Mouse (Mus musculus): ENCODE data around the gene Ccl4. TPM values are rescaled to one million over a fixed set of nuclear protein-coding genes. Genes with fewer than 3 reads are reported as not detected.

Ccl4 gene
- polyA plus RNA-seq, 1 experiment from 2014 or later: 3.5 TPM

DNA sequence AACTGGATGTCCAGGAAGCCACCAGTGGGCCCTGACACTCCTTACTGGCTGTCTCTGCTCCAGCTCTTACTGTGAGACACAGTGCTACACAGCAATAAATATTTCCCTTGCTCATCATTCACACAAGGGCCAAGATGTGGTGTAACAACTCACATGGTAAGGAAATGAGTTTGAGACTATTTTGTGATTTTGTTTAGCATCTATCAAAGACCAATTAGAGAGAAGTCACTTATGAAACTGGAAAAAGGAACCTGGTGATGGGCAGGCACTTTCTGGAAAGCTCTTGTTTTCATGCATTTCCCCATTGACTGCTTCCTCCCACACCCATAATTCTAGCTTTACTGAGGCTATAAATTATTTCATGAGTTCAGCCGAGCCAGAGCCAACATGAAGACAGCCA is 41.3 kb downstream of the Ccl4 start, which contains the start of gene Wfdc17:
TSS of gene Wfdc17 (plus strand) at position 287 of the 400 bp plus-strand sequence.
- no peak for DNase-seq
- no peak within 1 kb of the TSS for H3K4me3 ChIP-seq (replicated peaks; ENCODE audit: low read depth, low read length)
- H3K27me3 ChIP-seq (ENCODE audit: control insufficient read depth, insufficient read depth, low read length): no peaks in the 10 kb centered on the region
- H3K36me3 ChIP-seq (ENCODE audit: control insufficient read depth, insufficient read depth, low read length): no peaks in the 10 kb centered on the region
- 73% methylated on average over 1 of the region's 1 CpGs for WGBS
- H3K4me2 ChIP-seq (ENCODE audit: low read length): no peak within 1 kb of the TSS
- no peak within 1 kb of the TSS for H3K9ac ChIP-seq (replicated peaks; ENCODE audit: low read length)
- H3K4me1 ChIP-seq (ENCODE audit: control insufficient read depth, insufficient read depth, low read length): no peaks in the 10 kb centered on the region
- no peaks in the 10 kb centered on the region for H3K9me3 ChIP-seq (ENCODE audit: control insufficient read depth, low read length)
- ATAC-seq (ENCODE audit: low FRiP score, low TSS enrichment): no peak
- no peak within 1 kb of the TSS for H3K27ac ChIP-seq (replicated peaks; ENCODE audit: low read depth, low read length)

GRCm38 (mm10) chr11:83708715-83709114 is 46.3 kb downstream of the Ccl4 start, which contains the start of gene Wfdc18:
Gene Wfdc18 (plus strand): TSS chr11:83709015.
- Histone ChIP-seq H3K36me3 (ENCODE audit: control insufficient read depth, insufficient read depth, low read length) (no peaks in the 10 kb centered on the region), H3K27me3 (ENCODE audit: control insufficient read depth, insufficient read depth, low read length) (no peaks in the 10 kb centered on the region), H3K4me1 (ENCODE audit: control insufficient read depth, insufficient read depth, low read length) (no peaks in the 10 kb centered on the region), H3K9me3 (ENCODE audit: control insufficient read depth, low read length) (no peaks in the 10 kb centered on the region), H3K27ac (replicated peaks; ENCODE audit: low read depth, low read length) (no peak within 1 kb of the TSS), H3K4me3 (replicated peaks; ENCODE audit: low read depth, low read length) (no peak within 1 kb of the TSS), H3K9ac (replicated peaks; ENCODE audit: low read length) (no peak within 1 kb of the TSS), H3K4me2 (ENCODE audit: low read length) (no peak within 1 kb of the TSS)
- ATAC-seq (ENCODE audit: low FRiP score, low TSS enrichment) (no peak), DNase-seq (no peak)
- WGBS: 74% methylated on average over 4 of the region's 4 CpGs

GRCm38 (mm10) chr11:83709683-83710082 is 47.3 kb downstream of the Ccl4 start:
- ATAC-seq (ENCODE audit: low FRiP score, low TSS enrichment) (no peak), DNase-seq (no peak)
- Histone ChIP-seq H3K4me1 (ENCODE audit: control insufficient read depth, insufficient read depth, low read length) (no peaks in the 10 kb centered on the region), H3K4me2 (ENCODE audit: low read length) (no peak overlapping the region), H3K27me3 (ENCODE audit: control insufficient read depth, insufficient read depth, low read length) (no peaks in the 10 kb centered on the region), H3K27ac (replicated peaks; ENCODE audit: low read depth, low read length) (no peak overlapping the region), H3K9me3 (ENCODE audit: control insufficient read depth, low read length) (no peaks in the 10 kb centered on the region), H3K4me3 (replicated peaks; ENCODE audit: low read depth, low read length) (no peak overlapping the region), H3K9ac (replicated peaks; ENCODE audit: low read length) (no peak overlapping the region), H3K36me3 (ENCODE audit: control insufficient read depth, insufficient read depth, low read length) (no peaks in the 10 kb centered on the region)
- 94% methylated on average over 5 of the region's 5 CpGs for WGBS

- no peak overlapping the region for H3K27ac ChIP-seq (replicated peaks; ENCODE audit: low read depth, low read length)
- WGBS: 75% methylated on average over 1 of the region's 1 CpGs
- H3K27me3 ChIP-seq (ENCODE audit: control insufficient read depth, insufficient read depth, low read length): no peaks in the 10 kb centered on the region
- H3K4me3 ChIP-seq (replicated peaks; ENCODE audit: low read depth, low read length): no peak overlapping the region
- ATAC-seq (ENCODE audit: low FRiP score, low TSS enrichment) (no peak), DNase-seq (no peak)
- no peak overlapping the region for H3K4me2 ChIP-seq (ENCODE audit: low read length)
- H3K9me3 ChIP-seq (ENCODE audit: control insufficient read depth, low read length): no peaks in the 10 kb centered on the region
- H3K9ac ChIP-seq (replicated peaks; ENCODE audit: low read length): no peak overlapping the region
- H3K36me3 ChIP-seq (ENCODE audit: control insufficient read depth, insufficient read depth, low read length): no peaks in the 10 kb centered on the region
- no peaks in the 10 kb centered on the region for H3K4me1 ChIP-seq (ENCODE audit: control insufficient read depth, insufficient read depth, low read length)
Measured at GRCm38 (mm10) chr11:83712671-83713070, 50.3 kb downstream of the Ccl4 start.

- Histone ChIP-seq H3K27me3 (ENCODE audit: control insufficient read depth, insufficient read depth, low read length) (no peaks in the 10 kb centered on the region), H3K9ac (replicated peaks; ENCODE audit: low read length) (no peak overlapping the region), H3K4me1 (ENCODE audit: control insufficient read depth, insufficient read depth, low read length) (no peaks in the 10 kb centered on the region), H3K4me3 (replicated peaks; ENCODE audit: low read depth, low read length) (no peak overlapping the region), H3K4me2 (ENCODE audit: low read length) (no peak overlapping the region), H3K27ac (replicated peaks; ENCODE audit: low read depth, low read length) (no peak overlapping the region), H3K9me3 (ENCODE audit: control insufficient read depth, low read length) (no peaks in the 10 kb centered on the region), H3K36me3 (ENCODE audit: control insufficient read depth, insufficient read depth, low read length) (no peaks in the 10 kb centered on the region)
- no peak for ATAC-seq (ENCODE audit: low FRiP score, low TSS enrichment)
- no peak for DNase-seq
- WGBS: 89% methylated on average over 2 of the region's 2 CpGs
Measured at GRCm38 (mm10) chr11:83713925-83714324, 51.5 kb downstream of the Ccl4 start.

Other genes starting within 250 kb of the Ccl4 start
- gene Gas2l2, start 233.1 kb upstream of the Ccl4 start, polyA plus RNA-seq (2014; fragmentation: Nextera tagmentation; extraction: Ambion mirVana): 0.11 and 0.18 TPM in 2 replicates
- 0.69 and 1.2 TPM in 2 replicates for gene 1700020L24Rik, start 224.9 kb upstream of the Ccl4 start, polyA plus RNA-seq (2014; fragmentation: Nextera tagmentation; extraction: Ambion mirVana)
- gene Mmp28, start 199.5 kb upstream of the Ccl4 start, polyA plus RNA-seq (2014; fragmentation: Nextera tagmentation; extraction: Ambion mirVana): 1.6 and 2.7 TPM in 2 replicates
- gene Taf15, start 189.5 kb upstream of the Ccl4 start, polyA plus RNA-seq (2014; fragmentation: Nextera tagmentation; extraction: Ambion mirVana): 13.7 and 17.0 TPM in 2 replicates
- not detected in 2 replicates for gene Heatr9, start 140.4 kb upstream of the Ccl4 start, polyA plus RNA-seq (2014; fragmentation: Nextera tagmentation; extraction: Ambion mirVana)
- 1.6 TPM in 1 of 2 replicates, not detected in the other for gene Ccl5, start 132.1 kb upstream of the Ccl4 start, polyA plus RNA-seq (2014; fragmentation: Nextera tagmentation; extraction: Ambion mirVana)
- gene Ccl9, start 83.9 kb upstream of the Ccl4 start, polyA plus RNA-seq (2014; fragmentation: Nextera tagmentation; extraction: Ambion mirVana): 0.27 and 6.9 TPM in 2 replicates
- gene Ccl6, start 69.5 kb upstream of the Ccl4 start, polyA plus RNA-seq (2014; fragmentation: Nextera tagmentation; extraction: Ambion mirVana): 1.1 and 2.8 TPM in 2 replicates
- gene Rpl9-ps1, start 17.0 kb upstream of the Ccl4 start, polyA plus RNA-seq (2014; fragmentation: Nextera tagmentation; extraction: Ambion mirVana): not detected in 2 replicates
- gene Ccl3, start 13.2 kb upstream of the Ccl4 start, polyA plus RNA-seq (2014; fragmentation: Nextera tagmentation; extraction: Ambion mirVana): 1.00 and 2.4 TPM in 2 replicates
- gene Wfdc17, start 41.4 kb downstream of the Ccl4 start, polyA plus RNA-seq (2014; fragmentation: Nextera tagmentation; extraction: Ambion mirVana): 1.5 TPM in 1 of 2 replicates, not detected in the other
- gene Wfdc18, start 46.4 kb downstream of the Ccl4 start, polyA plus RNA-seq (2014; fragmentation: Nextera tagmentation; extraction: Ambion mirVana): not detected in 2 replicates
- gene Wfdc21, start 84.4 kb downstream of the Ccl4 start, polyA plus RNA-seq (2014; fragmentation: Nextera tagmentation; extraction: Ambion mirVana): not detected in 2 replicates
- 36.6 and 37.2 TPM in 2 replicates for gene Heatr6, start 91.1 kb downstream of the Ccl4 start, polyA plus RNA-seq (2014; fragmentation: Nextera tagmentation; extraction: Ambion mirVana)
- 0.12 TPM in 2 replicates for gene Hnf1b, start 187.5 kb downstream of the Ccl4 start, polyA plus RNA-seq (2014; fragmentation: Nextera tagmentation; extraction: Ambion mirVana)